Mouse (Mus musculus) hindbrain, embryonic 14.5 days (tissue): ENCODE results near the gene Tsr1. TPM values are rescaled to one million over a fixed set of nuclear protein-coding genes. Genes with fewer than 3 reads are reported as not detected.

ENCODE experiments used
- ATAC-seq: fragments of 200-750 bp; cut with Nextera tagmentation; 2 replicates; pipeline ENCODE4 v1.8.0; 2017; ENCODE audit warnings: moderate number of reproducible peaks, mild to moderate bottlenecking, moderate TSS enrichment, moderate library complexity; ENCODE audit not compliant: low FRiP score
- DNase-seq: peaks from one replicate; pipeline ENCODE4 v3.0.0-alpha.2; 2015; ENCODE audit warnings: low spot score
- H3K27ac ChIP-seq: fragments of 300-500 bp; sonication (generic); 2 replicates; pipeline ENCODE4 v1.5.1; 2014; ENCODE audit warnings: mild to moderate bottlenecking, moderate library complexity
- H3K27me3 ChIP-seq: fragments of 300-500 bp; sonication (generic); 2 replicates; pipeline ENCODE4 v1.6.1; 2014; ENCODE audit warnings: mild to moderate bottlenecking, low read length, mixed read lengths; ENCODE audit not compliant: control insufficient read depth, insufficient read depth
- H3K36me3 ChIP-seq: fragments of 300-500 bp; sonication (generic); replicated peaks from 2 replicates; pipeline ENCODE4 v1.6.1; 2014; ENCODE audit not compliant: control insufficient read depth, insufficient read depth
- H3K4me1 ChIP-seq: fragments of 300-500 bp; sonication (generic); replicated peaks from 2 replicates; pipeline ENCODE4 v1.6.1; 2014; ENCODE audit warnings: antibody characterized with exemption, low read length, mixed read lengths; ENCODE audit not compliant: control insufficient read depth, insufficient read depth
- H3K4me2 ChIP-seq: fragments of 300-500 bp; sonication (generic); replicated peaks from 2 replicates; pipeline ENCODE4 v1.6.1; 2014; ENCODE audit warnings: mild to moderate bottlenecking, moderate library complexity
- H3K4me3 ChIP-seq: fragments of 300-500 bp; sonication (generic); replicated peaks from 2 replicates; pipeline ENCODE4 v1.5.1; 2014; ENCODE audit warnings: mild to moderate bottlenecking, low read length
- H3K9ac ChIP-seq: fragments of 300-500 bp; sonication (generic); 2 replicates; pipeline ENCODE4 v1.6.1; 2014
- H3K9me3 ChIP-seq: fragments of 300-500 bp; sonication (generic); 2 replicates; pipeline ENCODE4 v1.6.1; 2016; ENCODE audit warnings: low read length; ENCODE audit not compliant: control insufficient read depth
- WGBS: fragments of 180-500 bp; shearing (Covaris S2); extraction: QIAGEN DNeasy Blood & Tissue Kit; methylation state at CpG from one replicate; pipeline ENCODE4 v1.1.7; 2014; 5-methylcytosine and 5-hydroxymethylcytosine counted together
- polyA plus RNA-seq: library from polyadenylated mRNA; unstranded; fragments of >200 nt; fragmentation: Nextera tagmentation; extraction: Ambion mirVana; gene quantifications from 2 replicates; pipeline ENCODE4 v1.2.1, GENCODE M21; 2014

The Tsr1 gene
- polyA plus RNA-seq, 1 experiment from 2014 or later = 32.1 TPM

- DNase-seq = no peak
These were observed 29.7 kb upstream of the Tsr1 start for GRCm38 (mm10) chr11:74868046-74868760.

DNA sequence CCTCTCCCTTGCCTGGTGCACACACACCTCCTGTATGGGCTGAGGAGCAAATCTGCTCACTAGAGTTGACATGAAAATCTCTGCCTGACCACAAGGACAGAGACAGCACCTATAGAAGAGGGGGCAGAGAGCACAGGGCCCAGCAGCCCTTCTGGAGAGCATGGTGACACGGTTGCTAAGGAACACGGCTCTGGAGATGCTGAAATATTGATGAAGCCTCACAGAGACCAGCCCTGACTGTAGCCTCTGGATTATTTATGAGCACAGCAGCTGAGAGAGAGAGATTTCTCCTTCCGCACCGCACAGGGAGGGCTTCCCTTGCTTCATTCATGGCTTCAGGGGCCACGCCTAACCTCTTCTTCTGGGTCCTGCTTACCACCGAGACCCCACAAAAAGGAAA, 28.3 kb upstream of the Tsr1 start:
- peak overlapping the region; percentile 76 for H3K27ac ChIP-seq
- H3K4me2 ChIP-seq = 0 out of 2 replicates have a peak overlapping the region, but pooled peaks have one; percentile 11
- no peaks in the 10 kb centered on the region for H3K27me3 ChIP-seq
- H3K9me3 ChIP-seq = no peaks in the 10 kb centered on the region
- H3K9ac ChIP-seq = no peak overlapping the region
- ATAC-seq (peak; percentile 59), DNase-seq (peak; percentile 44)
- 66% methylated on average over 6 of the region's 6 CpGs for whole genome bisulfite sequencing
- no peak overlapping the region for H3K4me3 ChIP-seq
- H3K4me1 ChIP-seq = peaks cover 25% of the 10 kb centered on the region
- H3K36me3 ChIP-seq = peaks cover 37% of the 10 kb centered on the region

More at GRCm38 (mm10) chr11:74868046-74868760, 29.7 kb upstream of the Tsr1 start:
- H3K9me3 ChIP-seq = no peaks in the 10 kb centered on the region
- no peak overlapping the region for H3K9ac ChIP-seq
- peaks cover 25% of the 10 kb centered on the region for H3K4me1 ChIP-seq
- WGBS = 85% methylated on average over 13 of the region's 13 CpGs
- no peak overlapping the region for H3K4me2 ChIP-seq
- no peak overlapping the region for H3K4me3 ChIP-seq
- peak overlapping the region; percentile 76; the same call in 1 of the 2 replicates for H3K27ac ChIP-seq
- no peaks in the 10 kb centered on the region for H3K27me3 ChIP-seq
- peaks cover 48% of the 10 kb centered on the region for H3K36me3 ChIP-seq
- ATAC-seq = no peak

DNA sequence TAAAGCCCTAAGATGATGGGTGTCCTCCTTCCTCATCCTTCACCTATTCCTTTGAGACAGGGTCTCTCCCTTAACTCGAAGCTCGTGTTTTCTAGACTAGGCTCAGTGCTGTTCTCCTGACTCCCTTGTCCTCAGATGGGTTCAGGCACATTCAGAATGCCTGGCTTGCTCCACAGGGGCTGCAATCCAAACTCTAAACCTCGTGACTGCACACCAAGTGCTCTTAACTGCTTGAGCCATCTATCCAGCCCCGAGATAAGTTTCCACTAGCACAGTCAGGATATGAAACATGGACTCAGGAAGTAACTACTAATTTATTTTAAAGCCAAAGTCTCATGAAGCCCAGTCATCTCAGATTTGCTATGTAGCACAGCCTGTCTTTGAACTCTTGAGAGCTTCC, 27.3 kb upstream of the Tsr1 start:
- peaks cover 28% of the 10 kb centered on the region for H3K36me3 ChIP-seq
- ATAC-seq = no peak
- H3K27me3 ChIP-seq = no peaks in the 10 kb centered on the region
- no peak overlapping the region for H3K9ac ChIP-seq
- DNase-seq = no peak
- peak overlapping the region; percentile 76 for H3K27ac ChIP-seq
- 84% methylated on average over 4 of the region's 4 CpGs for WGBS
- H3K4me2 ChIP-seq = 0 out of 2 replicates have a peak overlapping the region, but pooled peaks have one; percentile 4
- H3K4me3 ChIP-seq = no peak overlapping the region
- peaks cover 28% of the 10 kb centered on the region for H3K4me1 ChIP-seq
- no peaks in the 10 kb centered on the region for H3K9me3 ChIP-seq

DNA sequence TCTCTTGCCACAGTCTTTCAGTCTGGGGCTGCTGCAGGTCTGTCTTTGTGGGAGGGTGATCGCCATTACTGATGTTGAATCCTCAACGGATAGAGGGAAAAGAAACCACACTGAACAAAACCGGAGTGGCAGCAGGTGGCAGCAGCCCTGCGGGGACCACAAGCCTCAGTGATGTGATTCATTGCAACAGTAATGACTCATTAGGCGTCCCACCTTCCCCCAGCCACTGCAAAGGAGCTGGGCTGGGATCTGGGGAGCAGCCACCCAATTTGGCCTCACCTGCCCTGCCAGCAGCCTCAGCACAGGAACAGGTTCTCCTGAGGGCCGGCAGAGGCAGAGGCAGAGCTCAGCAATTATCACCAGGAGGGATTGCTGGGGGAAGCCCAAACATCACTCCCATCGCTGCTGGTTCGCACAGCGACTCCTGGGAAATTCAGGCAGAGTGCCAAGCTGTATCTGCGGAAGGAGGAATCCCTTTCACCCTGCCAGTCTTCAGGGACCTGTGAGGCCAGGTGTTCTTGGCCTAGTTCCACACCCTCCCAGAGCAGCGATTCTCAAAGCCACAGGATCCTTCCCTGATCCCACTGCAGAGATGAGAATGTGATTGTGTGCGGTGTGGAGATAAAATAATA, 26.8 kb upstream of the Tsr1 start:
- peaks cover 25% of the 10 kb centered on the region for H3K36me3 ChIP-seq
- H3K27ac ChIP-seq = peak overlapping the region; percentile 76
- H3K9ac ChIP-seq = peak overlapping the region; percentile 42
- DNase-seq (peak; percentile 38), ATAC-seq (0 out of 2 replicates have a peak, but pooled peaks have one; percentile 7)
- WGBS = 18% methylated on average over 12 of the region's 12 CpGs
- H3K9me3 ChIP-seq = no peaks in the 10 kb centered on the region
- peaks cover 30% of the 10 kb centered on the region for H3K4me1 ChIP-seq
- 0 out of 2 replicates have a peak overlapping the region, but pooled peaks have one; percentile 4 for H3K4me2 ChIP-seq
- no peaks in the 10 kb centered on the region for H3K27me3 ChIP-seq
- no peak overlapping the region for H3K4me3 ChIP-seq

DNA sequence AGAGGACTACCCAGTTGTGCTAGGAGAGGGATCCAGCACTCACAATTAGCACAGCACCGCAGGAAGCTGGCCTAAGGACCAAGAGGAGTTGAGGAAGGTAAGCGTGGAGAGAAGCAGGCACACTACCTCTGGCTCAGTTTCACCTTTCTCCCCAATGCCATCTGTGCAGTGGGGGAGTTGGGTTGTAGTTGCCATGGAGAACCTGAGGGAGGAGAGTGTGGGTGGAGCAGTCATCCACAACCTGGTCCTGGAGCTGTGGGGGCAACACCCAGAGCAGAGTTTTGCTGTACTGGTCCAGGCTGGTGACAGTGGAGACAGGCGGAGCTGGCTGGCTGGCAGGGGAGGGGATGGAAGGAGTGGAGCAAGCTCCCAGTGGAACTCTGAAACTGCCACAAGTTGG, 23.2 kb upstream of the Tsr1 start:
- Histone ChIP-seq H3K4me1 (peaks cover 37% of the 10 kb centered on the region), H3K4me2 (no peak overlapping the region), H3K9me3 (no peaks in the 10 kb centered on the region), H3K9ac (no peak overlapping the region), H3K27me3 (no peaks in the 10 kb centered on the region), H3K4me3 (no peak overlapping the region), H3K36me3 (no peaks in the 10 kb centered on the region), H3K27ac (no peak overlapping the region)
- WGBS = 71% methylated on average over 3 of the region's 3 CpGs
- DNase-seq = no peak
- no peak for ATAC-seq

GRCm38 (mm10) chr11:74876801-74877200, 21.1 kb upstream of the Tsr1 start:
- Histone ChIP-seq H3K27ac (peak overlapping the region; percentile 53), H3K27me3 (no peaks in the 10 kb centered on the region), H3K36me3 (no peaks in the 10 kb centered on the region; the same call in 1 of the 2 replicates), H3K9me3 (no peaks in the 10 kb centered on the region), H3K4me2 (peak overlapping the region; percentile 41), H3K4me3 (no peak overlapping the region), H3K4me1 (peaks cover 17% of the 10 kb centered on the region), H3K9ac (peak overlapping the region; percentile 1; the same call in 1 of the 2 replicates)
- DNase-seq (peak; percentile 77), ATAC-seq (peak; percentile 89)
- 1% methylated on average over 9 of the region's 9 CpGs for WGBS

GRCm38 (mm10) chr11:74880999-74881398, 16.9 kb upstream of the Tsr1 start:
- DNase-seq (no peak), ATAC-seq (no peak)
- Histone ChIP-seq H3K4me3 (no peak overlapping the region), H3K27ac (no peak overlapping the region), H3K27me3 (no peaks in the 10 kb centered on the region), H3K9ac (no peak overlapping the region), H3K36me3 (peaks cover 6% of the 10 kb centered on the region), H3K9me3 (no peaks in the 10 kb centered on the region), H3K4me1 (peaks cover 16% of the 10 kb centered on the region), H3K4me2 (no peak overlapping the region)
- WGBS = 85% methylated on average over 9 of the region's 9 CpGs

DNA sequence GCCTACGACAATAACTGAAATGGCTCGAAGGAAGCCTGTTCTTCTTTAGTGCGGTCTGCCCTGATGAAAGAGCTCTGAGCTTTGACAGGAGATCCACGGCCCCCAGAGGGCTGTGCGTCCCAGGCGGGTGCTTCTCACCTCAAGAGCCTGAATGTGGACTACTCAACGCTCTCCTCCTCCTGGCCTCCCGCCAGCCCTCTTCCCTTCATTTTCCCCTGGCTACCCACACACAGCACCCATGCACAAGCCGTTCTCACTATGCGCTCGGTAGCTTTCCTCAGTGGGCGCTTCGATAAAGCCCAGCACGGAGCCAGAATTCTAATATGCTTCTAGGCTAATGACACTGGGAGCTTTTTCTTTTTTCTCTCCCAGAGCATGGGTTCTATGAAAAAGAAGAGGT, 15.9 kb upstream of the Tsr1 start:
- Histone ChIP-seq H3K27ac (peak overlapping the region; percentile 4; the same call in 1 of the 2 replicates), H3K4me2 (no peak overlapping the region), H3K9ac (peak overlapping the region; percentile 34), H3K9me3 (no peaks in the 10 kb centered on the region), H3K27me3 (no peaks in the 10 kb centered on the region), H3K4me3 (no peak overlapping the region), H3K36me3 (peaks cover 6% of the 10 kb centered on the region), H3K4me1 (peaks cover 7% of the 10 kb centered on the region; the same call in 1 of the 2 replicates)
- ATAC-seq = no peak
- 51% methylated on average over 14 of the region's 14 CpGs for WGBS
- no peak for DNase-seq

GRCm38 (mm10) chr11:74883098-74883497, 14.8 kb upstream of the Tsr1 start:
- Histone ChIP-seq H3K27me3 (no peaks in the 10 kb centered on the region), H3K4me2 (no peak overlapping the region), H3K36me3 (peaks cover 6% of the 10 kb centered on the region), H3K4me3 (no peak overlapping the region), H3K9ac (no peak overlapping the region), H3K9me3 (no peaks in the 10 kb centered on the region), H3K4me1 (0 out of 2 replicates have a peak, but pooled peaks cover 4% of the 10 kb centered on the region), H3K27ac (no peak overlapping the region)
- DNase-seq = no peak
- 87% methylated on average over 10 of the region's 10 CpGs for WGBS
- ATAC-seq = no peak
